Mouse (Mus musculus) intestine, embryonic 14.5 days (tissue): ENCODE measurements around the gene Lefty2. TPM values are rescaled to one million over a fixed set of nuclear protein-coding genes. Genes with fewer than 3 reads are reported as not detected.

ENCODE experiments used
- ATAC-seq: fragments of 200-750 bp; cut with Nextera tagmentation; replicated peaks from 2 replicates; pipeline ENCODE4 v1.8.0; 2017; ENCODE audit warnings: low read depth, moderate number of reproducible peaks, moderate TSS enrichment, moderate library complexity; ENCODE audit not compliant: low FRiP score, low TSS enrichment
- DNase-seq: peaks from one replicate; pipeline ENCODE4 v3.0.0-alpha.2; 2018; ENCODE audit warnings: low spot score
- H3K27ac ChIP-seq: fragments of 300-500 bp; sonication (generic); 2 replicates; pipeline ENCODE4 v1.5.1; 2014; ENCODE audit warnings: low read depth, mild to moderate bottlenecking, control low read depth
- H3K27me3 ChIP-seq: fragments of 300-500 bp; sonication (generic); replicated peaks from 2 replicates; pipeline ENCODE4 v1.6.1; 2014; ENCODE audit warnings: low read length, control low read depth; ENCODE audit not compliant: control insufficient read depth, insufficient read depth
- H3K36me3 ChIP-seq: fragments of 300-500 bp; sonication (generic); 2 replicates; pipeline ENCODE4 v1.6.1; 2014; ENCODE audit warnings: low read length, control low read depth; ENCODE audit not compliant: control insufficient read depth, insufficient read depth
- H3K4me1 ChIP-seq: fragments of 300-500 bp; sonication (generic); replicated peaks from 2 replicates; pipeline ENCODE4 v1.6.1; 2014; ENCODE audit warnings: low read length, control low read depth, mixed read lengths; ENCODE audit not compliant: control insufficient read depth, insufficient read depth
- H3K4me2 ChIP-seq: fragments of 300-500 bp; sonication (generic); 2 replicates; pipeline ENCODE4 v1.6.1; 2014; ENCODE audit warnings: low read length
- H3K4me3 ChIP-seq: fragments of 300-500 bp; sonication (generic); 2 replicates; pipeline ENCODE4 v1.5.1; 2014; ENCODE audit warnings: low read depth, low read length, control low read depth, mixed read lengths
- H3K9ac ChIP-seq: fragments of 300-500 bp; sonication (generic); 2 replicates; pipeline ENCODE4 v1.6.1; 2014; ENCODE audit warnings: mild to moderate bottlenecking, low read length
- H3K9me3 ChIP-seq: fragments of 300-500 bp; sonication (generic); 2 replicates; pipeline ENCODE4 v1.6.1; 2016; ENCODE audit warnings: low read length, control low read depth; ENCODE audit not compliant: control insufficient read depth
- WGBS: fragments of 180-500 bp; shearing (Covaris S2); extraction: QIAGEN DNeasy Blood & Tissue Kit; methylation state at CpG from one replicate; pipeline ENCODE4 v1.1.7; 2014; 5-methylcytosine and 5-hydroxymethylcytosine counted together
- polyA plus RNA-seq: library from polyadenylated mRNA; unstranded; fragments of >200 nt; fragmentation: Nextera tagmentation; extraction: Ambion mirVana; gene quantifications from 2 replicates; pipeline ENCODE4 v1.2.1, GENCODE M21; 2014

Gene Lefty2
- polyA plus RNA-seq, 1 experiment from 2014 or later = 0.18 TPM

DNA sequence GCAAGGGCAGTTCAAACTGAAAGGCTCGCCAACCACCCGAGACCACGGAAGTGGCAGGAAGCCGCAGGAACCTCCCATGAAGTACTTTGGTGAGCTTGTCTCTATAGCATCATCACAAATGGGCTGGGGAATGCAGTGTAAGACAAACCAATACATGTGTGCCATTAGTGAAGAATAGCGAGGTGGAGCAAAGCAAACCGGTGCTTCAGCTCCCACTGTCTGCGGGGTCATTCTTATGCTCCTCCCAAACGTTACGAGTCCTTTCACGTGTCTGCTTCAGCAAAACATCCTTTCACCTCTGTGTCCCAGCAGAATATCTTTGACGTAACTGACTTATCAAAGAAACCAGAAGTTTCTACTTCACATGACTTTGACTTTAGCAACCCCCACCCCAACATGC lies 23.5 kb downstream of the Lefty2 start:
- no peaks in the 10 kb centered on the region for H3K9me3 ChIP-seq
- H3K4me2 ChIP-seq = no peak overlapping the region
- 86% methylated on average over 11 of the region's 11 CpGs for WGBS
- no peak overlapping the region for H3K9ac ChIP-seq
- no peaks in the 10 kb centered on the region for H3K27me3 ChIP-seq
- ATAC-seq (no peak), DNase-seq (no peak)
- H3K4me3 ChIP-seq = no peak overlapping the region
- no peaks in the 10 kb centered on the region for H3K36me3 ChIP-seq
- no peaks in the 10 kb centered on the region; the same call in 1 of the 2 replicates for H3K4me1 ChIP-seq
- H3K27ac ChIP-seq = no peak overlapping the region

- no peak overlapping the region for H3K9ac ChIP-seq
- H3K27me3 ChIP-seq = no peaks in the 10 kb centered on the region
- no peak overlapping the region for H3K4me3 ChIP-seq
- no peak overlapping the region for H3K27ac ChIP-seq
- DNase-seq (no peak), ATAC-seq (no peak)
- WGBS = 14% methylated on average over 1 of the region's 1 CpGs
- no peak overlapping the region for H3K4me2 ChIP-seq
- H3K4me1 ChIP-seq = no peaks in the 10 kb centered on the region
- no peaks in the 10 kb centered on the region for H3K9me3 ChIP-seq
- H3K36me3 ChIP-seq = no peaks in the 10 kb centered on the region
Observed at GRCm38 (mm10) chr1:180917053-180917452, 24.1 kb downstream of the Lefty2 start.

GRCm38 (mm10) chr1:180919686-180920085 lies 26.8 kb downstream of the Lefty2 start:
- no peak overlapping the region for H3K4me2 ChIP-seq
- DNase-seq = no peak
- no peak overlapping the region for H3K4me3 ChIP-seq
- H3K36me3 ChIP-seq = no peaks in the 10 kb centered on the region
- no peak overlapping the region for H3K27ac ChIP-seq
- H3K9me3 ChIP-seq = no peaks in the 10 kb centered on the region
- ATAC-seq = no peak
- H3K27me3 ChIP-seq = no peaks in the 10 kb centered on the region
- no peak overlapping the region for H3K9ac ChIP-seq
- no peaks in the 10 kb centered on the region for H3K4me1 ChIP-seq
- WGBS = 45% methylated on average over 8 of the region's 8 CpGs

GRCm38 (mm10) chr1:180922273-180923048 lies 29.6 kb downstream of the Lefty2 start:
- H3K27me3 ChIP-seq = no peaks in the 10 kb centered on the region
- no peak overlapping the region for H3K4me3 ChIP-seq
- H3K27ac ChIP-seq = no peak overlapping the region
- ATAC-seq (no peak), DNase-seq (no peak)
- no peak overlapping the region for H3K9ac ChIP-seq
- H3K4me2 ChIP-seq = no peak overlapping the region
- 69% methylated on average over 6 of the region's 6 CpGs for WGBS
- no peaks in the 10 kb centered on the region for H3K4me1 ChIP-seq
- no peaks in the 10 kb centered on the region for H3K9me3 ChIP-seq
- no peaks in the 10 kb centered on the region for H3K36me3 ChIP-seq

DNA sequence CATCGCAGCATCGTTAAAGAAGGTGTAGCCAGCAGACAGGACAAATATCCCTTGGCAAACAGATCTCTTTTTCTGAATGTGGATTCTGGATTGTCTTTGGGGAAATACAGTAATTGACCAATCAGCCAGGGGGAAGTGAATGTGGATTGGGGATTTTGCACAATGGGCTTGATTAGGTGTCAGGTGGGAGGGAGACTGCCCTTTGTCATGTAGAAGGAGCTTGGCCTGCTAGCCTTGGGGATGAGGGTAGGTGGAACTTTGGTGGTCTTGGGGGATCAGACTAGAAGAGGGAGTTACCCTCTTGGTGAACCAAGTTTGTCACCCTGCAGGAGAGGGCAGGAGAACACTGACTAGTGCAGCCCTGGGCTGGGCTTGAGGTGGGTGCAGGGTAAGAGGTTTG lies 31.8 kb downstream of the Lefty2 start:
- DNase-seq = no peak
- ATAC-seq = no peak

GRCm38 (mm10) chr1:180926286-180926685 lies 33.4 kb downstream of the Lefty2 start:
- H3K4me2 ChIP-seq = no peak overlapping the region
- H3K9me3 ChIP-seq = no peaks in the 10 kb centered on the region
- ATAC-seq = no peak
- no peaks in the 10 kb centered on the region for H3K36me3 ChIP-seq
- no peak overlapping the region for H3K9ac ChIP-seq
- H3K27ac ChIP-seq = no peak overlapping the region
- DNase-seq = no peak
- H3K4me1 ChIP-seq = no peaks in the 10 kb centered on the region
- no peaks in the 10 kb centered on the region for H3K27me3 ChIP-seq
- 70% methylated on average over 4 of the region's 4 CpGs for WGBS
- no peak overlapping the region for H3K4me3 ChIP-seq

More for the DNA sequence above, 31.8 kb downstream of the Lefty2 start:
- Histone ChIP-seq H3K9ac (no peak overlapping the region), H3K27ac (no peak overlapping the region), H3K27me3 (no peaks in the 10 kb centered on the region), H3K9me3 (no peaks in the 10 kb centered on the region), H3K4me3 (no peak overlapping the region), H3K4me1 (no peaks in the 10 kb centered on the region), H3K36me3 (no peaks in the 10 kb centered on the region), H3K4me2 (no peak overlapping the region)
- WGBS = 30% methylated on average over 2 of the region's 2 CpGs

GRCm38 (mm10) chr1:180929599-180929998 lies 36.7 kb downstream of the Lefty2 start:
- H3K4me3 ChIP-seq = no peak overlapping the region
- H3K9me3 ChIP-seq = no peaks in the 10 kb centered on the region
- 30% methylated on average over 2 of the region's 2 CpGs for WGBS
- H3K27ac ChIP-seq = no peak overlapping the region
- no peak overlapping the region for H3K9ac ChIP-seq
- H3K4me2 ChIP-seq = no peak overlapping the region
- H3K36me3 ChIP-seq = no peaks in the 10 kb centered on the region
- no peaks in the 10 kb centered on the region for H3K4me1 ChIP-seq
- peaks cover 7% of the 10 kb centered on the region for H3K27me3 ChIP-seq
- ATAC-seq (no peak), DNase-seq (no peak)

DNA sequence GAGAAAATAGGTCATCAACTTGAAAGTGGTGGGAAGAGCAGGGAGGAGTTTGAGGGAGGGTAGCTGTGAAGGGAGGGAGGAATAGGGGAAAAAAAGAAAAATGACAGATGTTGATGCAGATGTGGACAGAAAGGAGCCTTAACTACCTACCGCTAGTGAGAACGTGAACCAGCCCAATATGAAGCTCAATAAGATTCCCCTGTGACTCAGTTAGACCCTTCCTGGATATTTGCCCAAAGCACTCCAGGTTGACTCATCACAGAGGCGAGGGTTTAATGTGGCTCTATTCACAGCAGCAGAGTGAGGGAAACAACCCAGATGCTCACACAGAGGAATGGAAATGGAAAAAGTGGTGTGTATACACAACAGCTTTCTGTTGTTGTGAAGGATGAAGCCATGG lies 38.2 kb downstream of the Lefty2 start:
- Histone ChIP-seq H3K36me3 (no peaks in the 10 kb centered on the region), H3K9ac (no peak overlapping the region), H3K27ac (no peak overlapping the region), H3K4me1 (no peaks in the 10 kb centered on the region), H3K4me2 (no peak overlapping the region), H3K27me3 (peaks cover 21% of the 10 kb centered on the region), H3K9me3 (no peaks in the 10 kb centered on the region), H3K4me3 (no peak overlapping the region)
- DNase-seq = no peak
- WGBS = 55% methylated on average over 3 of the region's 3 CpGs
- no peak for ATAC-seq

DNA sequence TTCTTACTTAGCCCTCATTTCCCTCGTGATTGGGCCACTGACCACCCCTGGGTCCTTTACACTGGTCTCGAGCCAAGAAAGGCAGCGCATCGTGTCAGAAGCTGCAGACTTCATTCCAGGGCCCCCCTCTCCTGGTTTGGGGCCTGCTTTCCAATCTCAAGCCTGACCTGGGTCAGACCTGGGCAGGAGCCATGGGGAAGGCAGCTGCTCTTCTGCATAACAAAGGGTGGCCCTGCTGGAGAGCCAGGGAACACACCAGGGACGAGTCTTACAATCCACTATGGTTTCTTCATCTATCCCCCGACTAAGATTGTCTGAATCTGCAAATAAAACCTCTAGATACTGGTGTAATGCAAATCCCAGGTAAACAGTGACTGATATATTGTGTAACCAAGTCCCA lies 40.8 kb downstream of the Lefty2 start:
- Histone ChIP-seq H3K4me1 (0 out of 2 replicates have a peak, but pooled peaks cover 4% of the 10 kb centered on the region), H3K9me3 (no peaks in the 10 kb centered on the region), H3K36me3 (no peaks in the 10 kb centered on the region), H3K27ac (no peak overlapping the region), H3K27me3 (peaks cover 29% of the 10 kb centered on the region), H3K4me2 (no peak overlapping the region), H3K9ac (no peak overlapping the region), H3K4me3 (no peak overlapping the region)
- no peak for DNase-seq
- 28% methylated on average over 6 of the region's 6 CpGs for WGBS
- ATAC-seq = no peak
